Mouse (Mus musculus) G1E (cell line): ENCODE measurements around the gene Rbm38. TPM values are rescaled to one million over a fixed set of nuclear protein-coding genes. Genes with fewer than 3 reads are reported as not detected.

ENCODE experiments used
- ATAC-seq: 2 replicates; pipeline ENCODE4 v1.8.0; 2016; ENCODE audit warnings: mild to moderate bottlenecking; ENCODE audit not compliant: insufficient number of reproducible peaks, poor library complexity, low FRiP score, severe bottlenecking; ENCODE audit errors: extremely low read depth
- DNase-seq: peaks from one replicate; pipeline ENCODE4 v3.0.0; 2012; ENCODE audit warnings: low spot score
- H3K27me3 ChIP-seq: 2 replicates; pipeline ENCODE4 v1.6.1; 2012; ENCODE audit warnings: mild to moderate bottlenecking, low read length, inconsistent platforms; ENCODE audit not compliant: insufficient read depth
- H3K36me3 ChIP-seq: replicated peaks from 2 replicates; pipeline ENCODE3; 2012; ENCODE audit warnings: mild to moderate bottlenecking, inconsistent platforms
- H3K4me1 ChIP-seq: 2 replicates; pipeline ENCODE4 v1.6.1; 2012; ENCODE audit warnings: low read depth, low read length, inconsistent platforms, mixed read lengths; ENCODE audit not compliant: insufficient read depth
- H3K4me3 ChIP-seq: 2 replicates; pipeline ENCODE4 v1.5.1; 2012; ENCODE audit warnings: low read depth, mild to moderate bottlenecking, inconsistent platforms, low read length, moderate library complexity, mixed read lengths
- H3K9me3 ChIP-seq: replicated peaks from 2 replicates; pipeline ENCODE4 v1.6.1; 2012; ENCODE audit warnings: inconsistent platforms
- CTCF ChIP-seq: IDR thresholded peaks from 2 replicates; pipeline ENCODE4 v1.5.1; 2012; ENCODE audit warnings: low read depth, low read length, inconsistent platforms, mixed read lengths
- GATA1 ChIP-seq: IDR thresholded peaks from 2 replicates; pipeline ENCODE4 v1.6.1; 2012; ENCODE audit warnings: borderline replicate concordance, low read length, inconsistent platforms, mixed read lengths
- GATA2 ChIP-seq: IDR thresholded peaks from 2 replicates; pipeline ENCODE4 v1.6.1; 2012; ENCODE audit warnings: low read depth, low read length, inconsistent platforms, borderline replicate concordance
- POLR2AphosphoS5 ChIP-seq: IDR thresholded peaks from 2 replicates; pipeline ENCODE4 v1.6.1; 2012; ENCODE audit warnings: low read depth, low read length, inconsistent platforms; ENCODE audit not compliant: insufficient replicate concordance
- TAL1 ChIP-seq: conservative IDR thresholded peaks from 2 replicates; pipeline ENCODE4 v1.6.1; 2012; ENCODE audit warnings: low read depth, low read length, inconsistent platforms, mixed read lengths
- polyA plus RNA-seq: library from polyadenylated mRNA; stranded (reverse); fragments of >175 nt; gene quantifications from 2 replicates; pipeline ENCODE4 v1.2.3, GENCODE M21; 2012
- total RNA-seq, 2 experiments: library from RNA; stranded (forward) in 1 of 2; stranded (reverse) in 1 of 2; fragments of 200-1000 nt in 1 of 2; fragments of >200 nt in 1 of 2; fragmentation: Nextera tagmentation in 1 of 2; gene quantifications; 2 replicates each; pipeline ENCODE4 v1.2.3; 2014 to 2017

Gene Rbm38
- total and polyA plus RNA-seq, 3 experiments: 36.0 to 737 (median 342) TPM

DNA sequence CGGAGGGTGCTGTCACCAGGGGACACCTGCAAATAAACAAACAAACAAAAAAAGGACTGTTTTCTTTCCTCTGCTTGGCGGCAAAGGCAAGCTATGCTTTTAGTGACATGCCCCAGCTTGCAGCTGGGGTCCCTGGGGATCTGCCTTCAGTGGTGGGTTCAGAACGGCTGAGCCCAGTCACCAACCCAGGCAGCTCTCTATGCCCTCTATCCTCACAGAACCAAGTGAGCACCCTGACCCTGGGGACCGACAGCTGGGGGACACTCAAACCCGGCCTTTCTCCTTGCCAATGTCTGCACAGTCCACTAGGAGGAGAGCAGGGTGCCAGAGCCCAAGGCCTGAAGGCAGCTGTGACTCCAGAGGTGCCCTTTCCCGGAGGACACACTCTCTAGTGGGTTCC is 29.5 kb downstream of the Rbm38 start:
- no peaks in the 10 kb centered on the region for H3K36me3 ChIP-seq
- TF ChIP-seq GATA1 (no peak), TAL1 (no peak)
- H3K4me3 ChIP-seq: no peak overlapping the region
- H3K9me3 ChIP-seq: no peaks in the 10 kb centered on the region; the same call in 1 of the 2 replicates
- no peak for ATAC-seq
- DNase-seq: no peak
- peaks cover 55% of the 10 kb centered on the region for H3K27me3 ChIP-seq
- H3K4me1 ChIP-seq: peaks cover 39% of the 10 kb centered on the region

DNA sequence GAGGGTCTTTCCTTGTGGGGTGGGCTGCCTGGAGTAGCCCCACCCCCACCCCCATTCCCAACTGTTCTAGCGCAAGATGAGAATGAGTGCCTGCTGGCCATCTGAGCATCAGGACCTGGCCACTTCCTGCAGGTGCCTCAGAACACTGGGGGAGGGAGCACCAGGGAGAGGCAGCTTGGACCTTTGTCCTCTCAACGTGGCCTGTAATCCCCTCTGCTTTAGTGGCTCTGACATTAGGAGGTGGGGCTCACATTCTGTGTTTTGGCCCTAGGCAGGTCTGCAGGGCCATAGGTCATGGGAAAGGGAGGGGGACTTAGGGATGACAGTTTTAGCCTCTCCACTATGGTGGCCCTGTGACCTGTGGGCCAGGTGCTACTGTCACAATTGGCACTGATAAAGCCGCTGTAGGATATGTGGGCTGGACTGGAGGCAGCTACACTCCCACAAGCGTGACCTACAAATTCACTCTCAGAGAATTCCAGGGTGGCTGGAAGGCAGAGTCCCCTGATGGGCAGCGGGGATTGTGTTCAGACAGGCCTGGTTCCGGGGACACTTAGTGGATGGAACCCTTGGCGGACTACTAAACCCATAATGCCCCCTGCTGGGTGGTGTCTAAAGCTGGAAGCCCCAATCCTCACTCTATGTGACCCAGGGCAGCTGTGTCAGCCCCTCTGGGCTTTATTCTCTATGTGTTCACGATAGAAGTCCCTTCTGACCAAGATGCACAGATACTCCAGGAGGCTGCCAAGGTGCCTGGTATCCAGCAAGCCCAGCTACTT is 30.5 kb downstream of the Rbm38 start:
- no peak for DNase-seq
- Histone ChIP-seq H3K4me3 (no peak overlapping the region), H3K27me3 (peaks cover 55% of the 10 kb centered on the region), H3K36me3 (no peaks in the 10 kb centered on the region), H3K9me3 (no peaks in the 10 kb centered on the region), H3K4me1 (peaks cover 37% of the 10 kb centered on the region)
- ATAC-seq: no peak
- TF ChIP-seq GATA1: no peak
- no peak for TF ChIP-seq CTCF
- no peak for TF ChIP-seq GATA2
- no peak for TF ChIP-seq TAL1
- no peak for TF ChIP-seq POLR2AphosphoS5

DNA sequence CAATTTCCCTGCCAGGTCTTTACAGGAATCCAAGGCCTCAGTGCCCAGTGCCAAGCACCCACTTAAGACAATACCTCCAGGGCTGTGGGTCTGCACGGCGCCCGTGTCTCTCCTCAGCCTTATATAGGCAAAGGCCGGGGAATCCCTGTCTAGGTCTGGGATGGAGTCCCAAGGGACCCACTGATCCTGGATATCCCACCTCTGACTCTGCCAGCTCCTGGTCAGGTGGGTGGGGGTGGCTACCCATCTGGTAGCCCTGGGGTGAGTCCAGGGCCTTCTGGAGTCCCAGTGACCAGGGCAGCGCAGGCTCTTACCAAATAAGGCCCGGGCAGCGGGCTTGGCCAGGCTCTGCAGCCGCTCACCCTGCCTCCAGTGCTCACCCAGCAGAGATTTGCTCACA is 32.6 kb downstream of the Rbm38 start:
- peaks cover 44% of the 10 kb centered on the region for H3K27me3 ChIP-seq
- no peak for ATAC-seq
- H3K4me3 ChIP-seq: no peak overlapping the region
- no peak for DNase-seq
- no peaks in the 10 kb centered on the region for H3K36me3 ChIP-seq
- peaks cover 37% of the 10 kb centered on the region for H3K4me1 ChIP-seq
- H3K9me3 ChIP-seq: no peaks in the 10 kb centered on the region
- no peak for TF ChIP-seq CTCF
- no peak for TF ChIP-seq GATA1
- no peak for TF ChIP-seq POLR2AphosphoS5
- no peak for TF ChIP-seq TAL1
- no peak for TF ChIP-seq GATA2

DNA sequence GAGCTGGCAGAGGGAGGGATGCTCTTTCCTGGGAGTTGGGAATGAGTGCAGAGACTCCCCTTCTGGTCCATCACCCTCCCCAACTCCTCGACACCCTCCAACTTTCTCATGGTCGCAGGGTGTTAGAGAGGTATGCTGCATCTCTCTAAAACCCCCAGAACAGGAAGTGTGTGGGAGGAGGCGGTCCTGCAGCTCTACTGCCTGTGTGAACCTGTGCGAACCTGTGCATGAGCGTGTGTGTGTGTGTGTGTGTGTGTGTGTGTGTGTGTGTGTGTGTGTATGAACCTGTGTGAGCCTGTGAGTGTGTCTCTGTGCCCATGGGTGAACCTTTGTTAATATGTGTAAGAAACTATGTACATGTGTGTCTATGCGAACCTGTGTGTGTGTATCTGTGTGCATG is 33.5 kb downstream of the Rbm38 start:
- TF ChIP-seq CTCF (no peak), POLR2AphosphoS5 (no peak), TAL1 (no peak)
- Histone ChIP-seq H3K27me3 (peaks cover 38% of the 10 kb centered on the region), H3K4me1 (peaks cover 33% of the 10 kb centered on the region), H3K9me3 (no peaks in the 10 kb centered on the region), H3K36me3 (no peaks in the 10 kb centered on the region), H3K4me3 (no peak overlapping the region)
- DNase-seq (no peak), ATAC-seq (no peak)

DNA sequence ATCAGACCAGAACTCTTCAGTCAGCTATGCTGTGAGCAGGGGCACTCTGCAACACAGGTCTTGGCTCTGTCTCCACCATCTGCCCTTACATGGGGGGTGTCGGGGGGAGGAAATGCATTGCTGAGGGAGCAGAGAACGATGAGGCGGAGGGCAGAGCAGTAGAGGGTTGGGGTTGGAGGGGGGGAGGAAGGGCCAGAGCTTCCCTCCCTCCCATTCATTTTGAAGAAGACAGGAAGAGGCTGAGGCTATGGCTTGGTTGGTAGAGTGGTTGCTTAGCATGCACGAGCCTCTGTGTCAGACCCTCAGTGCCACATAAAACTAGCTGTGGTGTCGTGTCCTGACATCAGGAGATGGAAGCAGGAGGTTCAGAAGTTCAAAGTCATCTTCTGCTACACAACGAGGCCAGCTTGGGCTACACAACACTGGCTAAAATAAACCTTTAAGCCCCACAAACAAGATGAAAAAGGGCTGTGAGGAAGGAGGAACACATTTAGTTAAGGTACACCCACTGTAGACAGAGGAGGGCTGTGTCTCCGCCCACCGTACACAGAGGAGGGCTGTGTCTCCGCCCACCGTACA is 36.1 kb downstream of the Rbm38 start:
- no peak overlapping the region for H3K4me3 ChIP-seq
- peaks cover 7% of the 10 kb centered on the region for H3K36me3 ChIP-seq
- peaks cover 34% of the 10 kb centered on the region for H3K4me1 ChIP-seq
- no peak for DNase-seq
- ATAC-seq: no peak; the same call in 1 of the 2 replicates
- TF ChIP-seq GATA2: no peak
- TF ChIP-seq CTCF: no peak
- no peak for TF ChIP-seq GATA1
- TF ChIP-seq TAL1: no peak
- TF ChIP-seq POLR2AphosphoS5: no peak
- peaks cover 24% of the 10 kb centered on the region; the same call in 1 of the 2 replicates for H3K27me3 ChIP-seq
- H3K9me3 ChIP-seq: no peaks in the 10 kb centered on the region

DNA sequence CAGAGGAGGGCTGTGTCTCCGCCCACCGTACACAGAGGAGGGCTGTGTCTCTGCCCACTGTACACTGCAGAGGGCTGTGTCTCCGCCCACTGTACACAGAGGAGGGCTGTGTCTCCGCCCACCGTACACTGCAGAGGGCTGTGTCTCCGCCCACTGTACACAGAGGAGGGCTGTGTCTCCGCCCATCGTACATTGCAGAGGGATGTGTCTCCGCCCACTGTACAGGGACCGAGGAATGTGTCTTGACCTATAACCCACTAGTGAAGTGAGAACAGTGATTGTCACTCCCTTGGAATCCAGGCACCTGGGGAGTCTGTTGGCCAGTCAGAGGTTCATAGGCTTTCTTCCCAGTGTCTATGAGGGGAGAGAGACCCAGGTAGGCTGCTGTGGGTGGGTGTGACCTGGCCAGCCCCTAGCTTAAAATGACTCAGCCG is 36.6 kb downstream of the Rbm38 start:
- ATAC-seq (peak; percentile 62; the same call in 1 of the 2 replicates), DNase-seq (no peak)
- TF ChIP-seq TAL1 (no peak), CTCF (no peak), GATA2 (no peak), POLR2AphosphoS5 (no peak), GATA1 (no peak)

DNA sequence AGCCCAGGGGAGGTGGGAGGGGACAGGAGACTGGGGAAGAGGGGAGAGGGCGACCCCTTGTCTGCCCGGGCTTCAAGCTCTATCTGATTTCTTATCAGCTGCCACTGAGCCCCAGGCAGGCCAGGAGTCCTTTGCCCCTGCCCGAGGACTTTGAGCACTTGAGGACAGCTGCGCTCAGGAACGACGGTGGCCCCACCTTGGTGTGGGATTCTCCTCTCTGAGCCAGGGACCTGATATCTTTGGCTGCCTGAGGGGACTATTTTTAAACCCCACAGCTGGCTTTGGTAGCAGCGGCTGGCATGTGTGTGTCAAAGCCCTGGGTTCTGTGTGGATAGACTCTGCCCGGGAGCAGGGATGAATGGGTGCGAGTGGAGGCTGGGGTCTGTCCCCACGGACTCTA is 37.3 kb downstream of the Rbm38 start:
- Histone ChIP-seq H3K4me3 (no peak overlapping the region), H3K36me3 (peaks cover 7% of the 10 kb centered on the region), H3K27me3 (peaks cover 17% of the 10 kb centered on the region; the same call in 1 of the 2 replicates), H3K4me1 (peaks cover 46% of the 10 kb centered on the region), H3K9me3 (no peaks in the 10 kb centered on the region)
- TF ChIP-seq GATA2 (no peak), TAL1 (no peak), POLR2AphosphoS5 (no peak), GATA1 (no peak)
- ATAC-seq (no peak), DNase-seq (no peak)

More for the DNA sequence above, 36.6 kb downstream of the Rbm38 start:
- no peaks in the 10 kb centered on the region for H3K9me3 ChIP-seq
- peaks cover 20% of the 10 kb centered on the region; the same call in 1 of the 2 replicates for H3K27me3 ChIP-seq
- peaks cover 7% of the 10 kb centered on the region for H3K36me3 ChIP-seq
- H3K4me1 ChIP-seq: peaks cover 38% of the 10 kb centered on the region
- no peak overlapping the region for H3K4me3 ChIP-seq
